Mouse (Mus musculus): Measurements from ENCODE around the gene Ube2o.

Gene Ube2o

GRCm38 (mm10) chr11:116581376-116581814 lies at the start of gene Ube2o:
Gene Ube2o, minus strand, starts transcription at chr11:116581447.
- DNase-seq: peak; percentile 90

GRCm38 (mm10) chr11:116630171-116630965 lies 49.1 kb upstream of the Ube2o start:
- DNase-seq: peak; percentile 40

GRCm38 (mm10) chr11:116629472-116629871 lies 48.2 kb upstream of the Ube2o start:
- no peak for DNase-seq

DNA sequence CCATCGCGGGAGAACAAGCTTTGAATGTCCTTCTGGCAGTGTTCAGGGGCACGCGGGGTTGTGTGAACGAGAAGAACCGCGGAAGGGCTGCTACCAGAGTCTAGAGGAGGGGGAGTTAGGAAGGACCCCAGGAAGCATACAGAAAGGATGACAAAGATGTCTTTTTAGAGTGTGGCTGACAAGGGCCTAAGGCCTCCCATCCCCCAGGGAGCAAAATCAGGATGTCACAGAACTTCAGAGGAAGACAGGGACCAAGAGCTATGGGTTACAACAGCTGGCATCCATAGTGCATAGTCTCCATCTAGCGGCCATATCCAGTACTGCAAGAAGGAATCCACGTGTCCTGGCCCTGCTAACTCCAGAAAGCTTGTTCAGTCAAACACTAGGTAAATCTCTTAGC lies 47.5 kb upstream of the Ube2o start:
- DNase-seq: peak; percentile 92

- no peak for DNase-seq
These were observed 46.1 kb upstream of the Ube2o start for GRCm38 (mm10) chr11:116627072-116628020.

- DNase-seq: no peak
These were observed 45.2 kb upstream of the Ube2o start, which contains the start of gene Rhbdf2 for GRCm38 (mm10) chr11:116626299-116627071. Gene Rhbdf2, minus strand, starts transcription at chr11:116627019.

GRCm38 (mm10) chr11:116625081-116626000 lies 44.1 kb upstream of the Ube2o start:
- no peak for DNase-seq

DNA sequence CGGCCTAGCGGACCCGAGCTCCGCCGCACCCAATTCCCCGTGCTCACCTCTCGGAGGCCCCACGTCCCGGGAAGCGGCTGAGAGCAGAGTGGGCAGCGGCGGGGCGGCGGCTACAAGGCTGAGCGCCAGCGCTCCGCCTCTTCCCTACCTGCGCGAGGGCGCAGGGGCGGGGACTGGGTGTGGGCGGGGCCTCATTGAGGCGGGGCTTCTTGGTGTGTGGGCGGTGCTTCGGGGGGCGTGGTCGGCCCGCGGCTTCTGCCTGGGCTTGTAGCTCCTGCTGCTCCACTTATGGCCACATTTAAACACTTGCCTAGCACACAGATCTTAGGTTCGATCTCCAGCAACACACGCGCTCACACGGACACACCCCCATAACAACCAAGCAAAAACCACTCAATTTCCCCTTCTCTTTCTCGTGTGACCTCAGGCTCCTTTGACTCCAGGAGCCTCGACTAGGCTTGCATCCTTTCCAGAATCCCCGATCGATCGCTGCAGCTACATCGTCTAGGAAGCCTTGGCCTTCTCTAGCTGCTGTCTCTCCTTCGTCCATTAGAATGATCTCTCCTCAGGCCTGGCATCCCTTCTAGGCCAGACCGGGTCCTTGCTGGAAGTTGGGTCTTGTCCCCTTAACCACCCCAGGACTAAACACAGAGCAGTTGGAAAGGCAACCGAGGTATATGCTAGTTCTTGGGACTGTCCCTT lies 43.0 kb upstream of the Ube2o start:
- peak; percentile 93 for DNase-seq

GRCm38 (mm10) chr11:116623281-116624124 lies 42.3 kb upstream of the Ube2o start:
- no peak for DNase-seq

GRCm38 (mm10) chr11:116621258-116621704 lies 40.0 kb upstream of the Ube2o start:
- DNase-seq: peak; percentile 81

- no peak for DNase-seq
These were observed 39.5 kb upstream of the Ube2o start for GRCm38 (mm10) chr11:116620559-116621253.

DNA sequence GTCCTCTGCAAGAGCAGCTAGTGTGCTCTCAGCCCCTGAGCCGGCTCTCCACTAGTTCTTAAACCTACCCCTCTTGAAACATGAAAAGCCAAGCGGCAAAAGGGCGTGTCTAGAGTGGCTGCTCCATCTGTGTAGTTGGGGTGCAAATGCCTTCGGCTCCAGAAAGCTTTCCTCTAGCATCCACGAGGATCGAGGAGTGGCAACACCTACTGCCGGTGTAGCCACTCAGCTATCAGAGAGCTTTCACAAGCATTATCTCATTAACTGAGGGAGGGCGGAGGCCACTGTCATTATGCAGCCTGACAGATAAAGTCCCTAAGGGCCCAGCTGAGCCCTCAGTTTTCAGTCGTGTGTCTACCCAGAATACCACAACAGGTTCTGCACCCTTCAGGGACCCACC lies 38.8 kb upstream of the Ube2o start:
- DNase-seq: no peak

- DNase-seq: no peak
These were observed 38.3 kb upstream of the Ube2o start for GRCm38 (mm10) chr11:116619561-116619960.

- peak; percentile 69 for DNase-seq
These were observed 37.9 kb upstream of the Ube2o start for GRCm38 (mm10) chr11:116619156-116619555.

- no peak for DNase-seq
These were observed 37.4 kb upstream of the Ube2o start for GRCm38 (mm10) chr11:116618666-116619065.

DNA sequence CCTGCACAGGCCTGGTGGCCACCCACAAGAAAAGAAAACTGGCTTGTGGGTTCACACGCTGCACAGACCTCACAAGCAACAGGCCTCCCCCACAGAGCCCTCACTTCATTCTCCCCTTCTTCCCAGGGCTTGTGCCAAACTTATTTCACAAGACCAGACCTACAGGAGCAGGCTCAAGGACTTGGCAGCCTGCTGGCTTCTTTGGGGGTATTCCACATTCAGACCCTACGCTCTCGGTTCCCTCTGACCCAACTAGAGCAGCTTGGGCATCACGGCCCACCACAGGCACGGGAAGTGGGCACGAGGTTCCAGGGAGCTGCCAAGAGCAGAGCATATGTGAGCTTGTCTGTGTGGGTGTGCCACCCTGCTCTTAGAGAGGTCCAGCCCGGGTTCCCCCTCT lies 36.4 kb upstream of the Ube2o start:
- DNase-seq: no peak

- no peak for DNase-seq
These were observed 35.3 kb upstream of the Ube2o start for GRCm38 (mm10) chr11:116616438-116617118.

GRCm38 (mm10) chr11:116615735-116616437 lies 34.6 kb upstream of the Ube2o start:
- peak; percentile 68 for DNase-seq

All from kidney, postnatal 14 days (tissue).